Mouse (Mus musculus) ES-E14 (cell line): Measurements from ENCODE around the gene Ltbp1. TPM values are rescaled to one million over a fixed set of nuclear protein-coding genes. Genes with fewer than 3 reads are reported as not detected.
"Not testable (repeated sequence)": the region's sequence is repeated elsewhere in the genome, so short reads cannot be mapped to it uniquely, and the experiment has no call there.

Experiments
- DNase-seq: peaks from one replicate; pipeline ENCODE4 v3.0.0-alpha.2; 2013; ENCODE audit warnings: low read depth, low spot score
- H3K27ac ChIP-seq: 2 replicates; pipeline ENCODE4 v1.5.1; 2012; ENCODE audit warnings: low read depth, mild to moderate bottlenecking, low read length, moderate library complexity, mixed read lengths; ENCODE audit not compliant: poor library complexity, insufficient read depth, severe bottlenecking
- H3K36me3 ChIP-seq: 2 replicates; pipeline ENCODE4 v1.6.1; 2012; ENCODE audit warnings: mild to moderate bottlenecking, low read length, moderate library complexity, mixed read lengths; ENCODE audit not compliant: control insufficient read depth, poor library complexity, insufficient read depth, severe bottlenecking
- H3K4me1 ChIP-seq, 2 experiments: fragments of 150-350 bp in 1 of 2; sonication (generic) in 1 of 2; 2 replicates each; pipeline ENCODE4 v1.6.1; 2012; ENCODE audit warnings: low read length in 2 of 2, mild to moderate bottlenecking in 1 of 2, mixed read lengths in 1 of 2; ENCODE audit not compliant: control insufficient read depth in 2 of 2, insufficient read depth in 2 of 2, poor library complexity in 1 of 2
- H3K4me3 ChIP-seq, 2 experiments: fragments of 150-350 bp in 1 of 2; sonication (generic) in 1 of 2; 2 replicates each; pipeline ENCODE4 v1.5.1; 2012; ENCODE audit warnings: low read length in 2 of 2, low read depth in 1 of 2, mild to moderate bottlenecking in 1 of 2, mixed read lengths in 1 of 2; ENCODE audit not compliant: insufficient read depth in 1 of 2, poor library complexity in 1 of 2, severe bottlenecking in 1 of 2
- H3K9ac ChIP-seq: 2 replicates; pipeline ENCODE4 v1.6.1; 2012; ENCODE audit warnings: low read depth, mild to moderate bottlenecking, low read length, mixed read lengths; ENCODE audit not compliant: poor library complexity, insufficient read depth, severe bottlenecking
- H3K9me3 ChIP-seq: fragments of 150-350 bp; sonication (generic); 2 replicates; pipeline ENCODE4 v1.6.1; 2012; ENCODE audit warnings: low read depth, mild to moderate bottlenecking, low read length; ENCODE audit not compliant: control insufficient read depth, insufficient read depth
- CHD2 ChIP-seq: IDR thresholded peaks from 2 replicates; pipeline ENCODE4 v1.6.1; 2014; ENCODE audit warnings: mild to moderate bottlenecking, low read depth, low read length, inconsistent platforms
- HCFC1 ChIP-seq: IDR thresholded peaks from 2 replicates; pipeline ENCODE4 v1.6.1; 2012; ENCODE audit warnings: low read length, inconsistent platforms, borderline replicate concordance; ENCODE audit not compliant: insufficient read depth
- MAFK ChIP-seq: IDR thresholded peaks from 2 replicates; pipeline ENCODE4 v1.6.1; 2014; ENCODE audit warnings: mild to moderate bottlenecking, low read depth, low read length, inconsistent platforms; ENCODE audit not compliant: insufficient read depth
- ZC3H11A ChIP-seq: IDR thresholded peaks from 2 replicates; pipeline ENCODE4 v1.6.1; 2012; ENCODE audit warnings: low read depth, mild to moderate bottlenecking, inconsistent platforms, low read length, borderline replicate concordance
- ZNF384 ChIP-seq: IDR thresholded peaks from 2 replicates; pipeline ENCODE4 v1.6.1; 2012; ENCODE audit warnings: low read depth, low read length, inconsistent platforms
- in situ Hi-C, 2 experiments: fragments of 600-800 bp; cut with MboI; formaldehyde crosslinking; loops; one replicate each; pipeline ENCODE4 v1.15.1; 2025; ENCODE audit warnings: low sequenced_read_pairs in 2 of 2, inconsistent platforms in 1 of 2; ENCODE audit not compliant: unreplicated experiment in 2 of 2
- total RNA-seq: library from RNA; depleted of rRNA; stranded (reverse); fragments of 300-350 nt; gene quantifications from 2 replicates; pipeline ENCODE4 v1.2.3, GENCODE M21; 2012

Ltbp1 gene
- total RNA-seq, 1 experiment, result 25.2 TPM

DNA sequence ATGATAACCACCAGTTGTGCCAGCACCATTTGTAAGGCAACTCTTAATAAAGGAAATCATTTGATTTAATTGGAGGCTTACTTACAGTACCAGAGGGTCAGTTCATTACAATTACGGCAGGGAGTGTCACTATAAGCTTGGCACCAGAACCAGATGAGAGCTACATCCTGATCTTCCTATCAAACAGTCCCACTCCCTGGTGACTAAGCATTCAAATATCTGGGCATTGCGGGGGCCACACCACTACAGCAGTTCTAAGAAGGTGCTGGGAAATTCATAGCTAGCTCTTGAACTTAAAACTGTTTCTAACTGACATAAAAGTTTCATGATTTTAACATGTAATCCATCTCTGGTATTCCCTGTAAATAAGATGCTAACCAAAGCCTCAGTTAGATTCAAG is 134.4 kb downstream of the Ltbp1 start:
- Histone ChIP-seq H3K9me3 (no peaks in the 10 kb centered on the region), H3K27ac (no peak overlapping the region), H3K9ac (no peak overlapping the region), H3K4me3 (no peak overlapping the region), H3K4me1 (no peaks in the 10 kb centered on the region), H3K36me3 (no peaks in the 10 kb centered on the region)
- DNase-seq, result no peak
- in situ Hi-C loops, result no loop called here
- no peak for TF ChIP-seq CHD2
- no peak for TF ChIP-seq ZC3H11A
- no peak for TF ChIP-seq ZNF384
- no peak for TF ChIP-seq HCFC1
- no peak for TF ChIP-seq MAFK

- H3K4me1 ChIP-seq, in situ Hi-C loops, H3K36me3 ChIP-seq, H3K9me3 ChIP-seq, H3K27ac ChIP-seq, H3K4me3 ChIP-seq, H3K9ac ChIP-seq, DNase-seq: not testable (repeated sequence)
Observed at GRCm38 (mm10) chr17:75142845-75143244, 137.5 kb downstream of the Ltbp1 start.

- no peak for DNase-seq
- no peak overlapping the region for H3K4me3 ChIP-seq
- TF ChIP-seq CHD2 (no peak), ZNF384 (no peak), HCFC1 (no peak), ZC3H11A (no peak), MAFK (no peak)
- in situ Hi-C loops, result no loop called here
- H3K9ac ChIP-seq, result no peak overlapping the region
- H3K9me3 ChIP-seq, result no peaks in the 10 kb centered on the region
- H3K36me3 ChIP-seq, result no peaks in the 10 kb centered on the region
- H3K4me1 ChIP-seq, result peaks cover 0 to 2% of the 10 kb centered on the region in 2 experiments; a peak in 1 of 4 replicates
- no peak overlapping the region for H3K27ac ChIP-seq
Observed at GRCm38 (mm10) chr17:75143927-75144326, 138.6 kb downstream of the Ltbp1 start.

DNA sequence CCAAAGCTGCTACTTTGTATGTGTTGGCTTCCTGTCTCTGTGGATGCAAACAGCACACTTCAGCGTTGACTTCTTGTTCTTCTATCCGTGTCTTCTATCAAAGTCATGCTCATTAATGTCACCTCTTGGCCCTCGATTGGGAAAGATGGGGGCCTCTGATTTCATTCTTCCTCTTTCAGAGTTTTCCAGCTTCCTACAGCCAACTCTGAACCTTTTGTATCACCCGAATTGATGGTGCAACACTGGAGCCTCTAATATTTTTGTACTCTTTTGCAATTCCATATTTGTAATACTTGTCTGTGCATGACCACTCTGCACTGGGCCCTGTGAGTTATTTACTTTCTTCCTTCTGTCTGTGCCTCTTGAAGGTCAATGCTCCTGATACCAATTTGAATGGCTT is 141.8 kb downstream of the Ltbp1 start:
- H3K9me3 ChIP-seq, result no peaks in the 10 kb centered on the region
- TF ChIP-seq MAFK (no peak), CHD2 (no peak), ZNF384 (no peak), HCFC1 (no peak), ZC3H11A (no peak)
- H3K9ac ChIP-seq, result no peak overlapping the region
- no peaks in the 10 kb centered on the region for H3K36me3 ChIP-seq
- H3K4me1 ChIP-seq, result peaks cover 0 to 2% of the 10 kb centered on the region in 2 experiments; a peak in 1 of 4 replicates
- no peak overlapping the region for H3K27ac ChIP-seq
- in situ Hi-C loops, result no loop called here
- H3K4me3 ChIP-seq, result no peak overlapping the region
- no peak for DNase-seq

DNA sequence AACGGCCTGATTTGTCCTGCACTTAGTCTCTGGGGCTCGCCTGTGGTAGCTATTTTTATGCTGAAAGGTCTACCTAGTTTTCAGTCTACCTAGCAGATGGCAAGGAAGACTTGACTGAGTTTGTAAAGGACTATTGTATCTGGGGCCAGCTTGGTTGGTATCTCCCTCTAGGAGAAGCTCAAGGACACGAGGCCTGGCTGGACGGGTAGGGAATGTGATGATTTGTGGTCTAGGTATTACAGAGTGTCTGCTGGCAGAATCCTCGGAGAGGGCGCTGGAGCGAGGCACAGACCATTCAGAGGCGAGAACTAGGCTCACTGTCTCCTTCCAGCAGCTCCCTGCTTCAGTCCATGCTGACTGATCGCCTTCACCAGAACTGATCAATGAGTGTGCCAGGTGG is 146.4 kb downstream of the Ltbp1 start:
- in situ Hi-C loops, result no loop called here
- H3K9me3 ChIP-seq, result no peaks in the 10 kb centered on the region
- H3K4me1 ChIP-seq, result peaks cover 0 to 2% of the 10 kb centered on the region in 2 experiments; a peak in 1 of 4 replicates
- no peak overlapping the region for H3K9ac ChIP-seq
- no peak for TF ChIP-seq ZC3H11A
- TF ChIP-seq CHD2, result no peak
- TF ChIP-seq HCFC1, result no peak
- no peak for TF ChIP-seq MAFK
- no peak for TF ChIP-seq ZNF384
- DNase-seq, result no peak
- no peak overlapping the region for H3K4me3 ChIP-seq
- H3K36me3 ChIP-seq, result no peaks in the 10 kb centered on the region
- H3K27ac ChIP-seq, result no peak overlapping the region
